Mouse (Mus musculus): ENCODE measurements at regions not wholly inside any gene's neighbourhood (a gene's known extent, or its start where the extent isn't known, plus 50 kb on each side); places are given as distances from the start of the nearest gene placed in this dataset.

DNA sequence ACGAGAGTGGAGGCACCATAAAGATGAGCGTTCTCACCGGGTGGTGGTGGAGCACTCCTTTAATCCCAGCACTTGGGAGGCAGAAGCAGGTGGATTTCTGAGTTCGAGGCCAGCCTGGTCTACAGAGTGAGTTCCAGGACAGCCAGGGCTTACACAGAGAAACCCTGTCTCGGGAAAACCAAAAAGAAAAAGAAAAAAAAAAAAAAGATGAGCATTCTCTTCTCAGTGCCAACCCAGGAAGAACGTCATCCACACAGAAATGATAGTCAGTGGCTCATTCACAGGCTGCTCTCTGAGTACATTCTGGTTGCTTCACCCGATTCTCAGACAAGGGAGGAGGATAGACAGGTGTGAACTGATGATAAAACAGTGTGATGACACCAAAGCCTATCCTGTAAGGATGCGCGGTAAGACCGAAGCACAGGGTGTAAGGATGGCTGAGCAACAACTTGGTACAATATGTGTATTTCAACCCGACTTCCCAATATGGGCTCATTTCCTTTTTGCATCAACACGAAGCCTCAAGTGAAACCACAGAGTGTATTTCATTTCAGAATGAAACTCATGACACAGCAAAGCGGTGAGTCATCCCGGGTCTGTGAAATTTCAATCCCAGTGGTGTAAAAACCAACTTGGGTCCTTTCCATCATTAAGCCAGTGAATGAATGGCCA, 84.5 kb downstream of the Nfkbiz start:
- TF ChIP-seq CTCF (IDR thresholded peaks at IDR 0.05; ENCODE audit: low read depth, low read length) (no peak), POLR2A (IDR thresholded peaks at IDR 0.05; ENCODE audit: borderline replicate concordance, low read depth, low read length) (no peak)

All from bone marrow macrophage, adult 2 months (primary cell).